Mouse (Mus musculus) embryonic facial prominence, embryonic 13.5 days (tissue): Measurements from ENCODE around the gene Dusp19. TPM values are rescaled to one million over a fixed set of nuclear protein-coding genes. Genes with fewer than 3 reads are reported as not detected.

ENCODE experiments used
- ATAC-seq: fragments of 200-750 bp; cut with Nextera tagmentation; 2 replicates; pipeline ENCODE4 v1.8.0; 2017; ENCODE audit warnings: low read depth; ENCODE audit not compliant: insufficient number of reproducible peaks, insufficient read depth, low FRiP score, low TSS enrichment
- H3K27ac ChIP-seq: fragments of 300-500 bp; sonication (generic); 2 replicates; pipeline ENCODE4 v1.5.1; 2015; ENCODE audit warnings: moderate library complexity, mild to moderate bottlenecking, inconsistent platforms
- H3K27me3 ChIP-seq: fragments of 300-500 bp; sonication (generic); 2 replicates; pipeline ENCODE4 v1.6.1; 2015; ENCODE audit warnings: mild to moderate bottlenecking, inconsistent platforms
- H3K36me3 ChIP-seq: fragments of 300-500 bp; sonication (generic); 2 replicates; pipeline ENCODE4 v1.6.1; 2015; ENCODE audit warnings: mild to moderate bottlenecking, inconsistent platforms
- H3K4me1 ChIP-seq: fragments of 300-500 bp; sonication (generic); 2 replicates; pipeline ENCODE4 v1.6.1; 2015; ENCODE audit warnings: inconsistent platforms
- H3K4me2 ChIP-seq: fragments of 300-500 bp; sonication (generic); 2 replicates; pipeline ENCODE4 v1.6.1; 2015; ENCODE audit warnings: moderate library complexity, mild to moderate bottlenecking, inconsistent platforms
- H3K4me3 ChIP-seq: fragments of 300-500 bp; sonication (generic); 2 replicates; pipeline ENCODE4 v1.5.1; 2015; ENCODE audit warnings: mild to moderate bottlenecking, inconsistent platforms
- H3K9ac ChIP-seq: fragments of 300-500 bp; sonication (generic); 2 replicates; pipeline ENCODE4 v1.6.1; 2015; ENCODE audit warnings: mild to moderate bottlenecking, inconsistent platforms
- H3K9me3 ChIP-seq: fragments of 300-500 bp; sonication (generic); 2 replicates; pipeline ENCODE4 v1.6.1; 2016; ENCODE audit warnings: inconsistent platforms
- WGBS: fragments of 180-500 bp; shearing (Covaris S2); methylation state at CpG from one replicate; pipeline ENCODE4 v1.1.7; 2015; ENCODE audit warnings: mixed read lengths; 5-methylcytosine and 5-hydroxymethylcytosine counted together
- microRNA counts: library from miRNA; unstranded; fragments of <30 nt; microRNA quantifications from one replicate; lab custom pipeline; 2016
- microRNA-seq: library from miRNA; unstranded; fragments of <30 nt; microRNA quantifications from one replicate; pipeline ENCODE4, GENCODE M21; 2016
- polyA plus RNA-seq: library from polyadenylated mRNA; unstranded; fragments of >200 nt; fragmentation: Nextera tagmentation; extraction: Ambion mirVana; gene quantifications from 2 replicates; pipeline ENCODE4 v1.2.1, GENCODE M21; 2015

Dusp19 gene
- polyA plus RNA-seq, 1 experiment from 2014 or later: 16.9 TPM

DNA sequence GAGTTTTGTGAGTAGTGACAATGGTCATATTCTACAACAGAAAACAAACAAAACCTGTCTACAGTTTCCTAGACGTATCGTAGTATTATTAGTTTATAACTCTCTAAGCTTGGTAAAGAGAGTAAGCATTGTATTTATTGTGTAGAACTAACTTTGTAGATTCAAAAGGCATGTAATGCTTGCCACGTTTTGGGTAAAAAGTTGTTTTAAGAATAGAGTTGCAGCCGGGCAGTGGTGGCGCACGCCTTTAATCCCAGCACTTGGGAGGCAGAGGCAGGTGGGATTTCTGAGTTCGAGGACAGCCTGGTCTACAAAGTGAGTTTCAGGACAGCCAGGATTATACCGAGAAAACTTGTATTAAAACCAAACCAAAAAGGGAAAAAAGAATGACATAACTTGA, 22.6 kb downstream of the Dusp19 start:
- H3K9ac ChIP-seq: peak overlapping the region; percentile 86
- no peak overlapping the region for H3K27ac ChIP-seq
- ATAC-seq: no peak
- H3K4me3 ChIP-seq: peak overlapping the region; percentile 89
- peaks cover 16% of the 10 kb centered on the region for H3K36me3 ChIP-seq
- peaks cover 7% of the 10 kb centered on the region for H3K4me1 ChIP-seq
- no peaks in the 10 kb centered on the region for H3K9me3 ChIP-seq
- H3K4me2 ChIP-seq: peak overlapping the region; percentile 65
- no peaks in the 10 kb centered on the region for H3K27me3 ChIP-seq
- WGBS: 14% methylated on average over 8 of the region's 8 CpGs

DNA sequence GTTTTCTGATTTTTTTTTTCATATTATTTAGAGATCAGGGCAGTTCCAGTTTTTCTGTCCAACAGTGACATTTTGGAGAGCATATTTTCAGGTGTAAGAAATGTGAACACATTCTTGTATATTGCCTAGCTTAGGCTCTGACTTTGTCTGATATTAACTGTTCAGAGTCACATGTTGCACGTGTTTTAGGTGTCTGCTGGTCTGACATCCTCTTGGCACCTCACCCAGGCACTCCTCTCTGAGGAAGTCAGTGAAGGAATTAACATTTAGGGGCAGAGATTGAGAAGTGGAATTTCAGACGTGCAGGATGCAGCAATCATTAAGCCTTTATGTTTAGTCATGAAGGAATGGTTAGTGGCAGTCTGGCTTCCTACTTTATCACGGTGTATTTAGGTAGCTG, 23.0 kb downstream of the Dusp19 start:
- no peak for ATAC-seq
- Histone ChIP-seq H3K27me3 (no peaks in the 10 kb centered on the region), H3K4me3 (peak overlapping the region; percentile 15; the same call in 1 of the 2 replicates), H3K4me1 (peaks cover 7% of the 10 kb centered on the region), H3K9ac (0 out of 2 replicates have a peak overlapping the region, but pooled peaks have one; percentile 32), H3K4me2 (peak overlapping the region; percentile 65), H3K36me3 (peaks cover 19% of the 10 kb centered on the region), H3K9me3 (no peaks in the 10 kb centered on the region), H3K27ac (no peak overlapping the region)
- 45% methylated on average over 3 of the region's 3 CpGs for WGBS

DNA sequence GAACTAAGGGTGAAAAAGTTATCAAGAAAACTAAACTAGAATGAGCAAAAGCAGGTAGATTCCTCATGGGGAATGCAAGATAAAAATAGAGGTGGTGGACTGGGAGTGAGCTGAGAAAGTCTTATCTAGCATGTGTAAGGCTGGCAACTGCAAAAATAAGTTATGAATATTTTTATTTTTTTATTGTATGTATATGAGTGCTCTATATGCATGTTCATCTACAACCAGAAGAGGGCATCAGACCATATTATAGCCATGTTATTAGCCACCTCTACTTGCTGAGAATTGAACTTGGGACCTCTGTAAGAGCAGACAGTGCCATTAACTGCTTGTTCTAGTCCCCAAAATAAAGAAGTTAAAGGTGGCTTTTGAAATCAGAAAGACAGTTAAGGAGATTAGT, 44.6 kb downstream of the Dusp19 start:
- H3K9ac ChIP-seq: no peak overlapping the region
- no peaks in the 10 kb centered on the region for H3K27me3 ChIP-seq
- no peaks in the 10 kb centered on the region for H3K9me3 ChIP-seq
- H3K27ac ChIP-seq: no peak overlapping the region
- ATAC-seq: no peak
- H3K4me1 ChIP-seq: no peaks in the 10 kb centered on the region
- no peak overlapping the region for H3K4me3 ChIP-seq
- no peak overlapping the region for H3K4me2 ChIP-seq
- H3K36me3 ChIP-seq: peaks cover 17% of the 10 kb centered on the region

DNA sequence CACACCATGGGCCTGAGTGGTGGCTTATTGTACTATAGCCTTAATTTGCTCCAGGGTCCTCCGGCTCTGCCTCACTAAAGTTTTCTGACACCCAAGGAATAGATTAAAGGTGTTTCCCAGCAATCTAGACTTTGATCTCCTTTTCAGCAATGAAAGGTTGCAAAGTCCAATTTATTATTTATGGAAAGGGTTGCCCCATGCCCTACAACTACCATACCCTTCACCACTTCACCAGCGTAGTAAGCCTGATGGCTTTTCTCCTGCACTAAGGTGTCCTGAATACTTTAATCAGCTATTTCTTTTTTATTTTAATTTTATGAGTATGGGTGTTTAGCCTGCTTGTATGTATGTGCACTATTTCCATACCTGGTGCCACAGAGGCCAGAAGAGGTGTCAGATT, 45.8 kb downstream of the Dusp19 start:
- 95% methylated on average over 2 of the region's 2 CpGs for WGBS
- Histone ChIP-seq H3K27me3 (no peaks in the 10 kb centered on the region), H3K36me3 (peaks cover 17% of the 10 kb centered on the region), H3K27ac (no peak overlapping the region), H3K4me3 (no peak overlapping the region), H3K4me2 (no peak overlapping the region), H3K9me3 (no peaks in the 10 kb centered on the region), H3K4me1 (no peaks in the 10 kb centered on the region), H3K9ac (no peak overlapping the region)
- ATAC-seq: no peak

DNA sequence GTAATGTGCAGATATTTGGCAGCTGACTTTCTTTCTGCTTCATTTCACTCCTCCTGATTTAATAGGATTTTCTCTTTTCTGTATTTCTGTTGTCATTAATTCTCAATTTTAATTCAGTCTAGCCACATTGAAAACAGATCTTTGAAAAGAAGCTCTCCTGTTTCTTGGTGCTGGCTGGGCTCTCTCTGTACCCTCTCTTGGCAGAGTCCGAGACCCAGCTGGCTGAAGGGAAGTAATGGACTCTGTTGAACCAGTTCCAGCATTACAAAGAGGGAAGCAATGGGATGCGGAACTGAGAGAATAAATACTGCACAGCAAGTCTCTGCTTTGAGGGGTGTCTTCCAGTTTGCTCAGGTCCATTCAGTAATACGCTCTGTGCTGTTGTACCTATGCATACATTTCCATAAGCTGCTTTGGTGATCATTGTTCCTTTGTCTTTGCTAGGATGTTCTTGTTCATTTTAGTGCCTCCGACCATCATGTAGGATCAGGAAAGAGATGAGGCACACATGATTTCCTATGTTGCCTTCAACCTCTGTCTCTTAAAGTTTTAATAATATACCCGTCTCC, 50.6 kb downstream of the Dusp19 start:
- Histone ChIP-seq H3K27me3 (no peaks in the 10 kb centered on the region), H3K36me3 (0 out of 2 replicates have a peak, but pooled peaks cover 5% of the 10 kb centered on the region), H3K4me3 (no peak overlapping the region), H3K9ac (no peak overlapping the region), H3K27ac (no peak overlapping the region), H3K9me3 (no peaks in the 10 kb centered on the region), H3K4me1 (no peaks in the 10 kb centered on the region), H3K4me2 (no peak overlapping the region)
- no peak for ATAC-seq
- 90% methylated on average over 5 of the region's 5 CpGs for WGBS

DNA sequence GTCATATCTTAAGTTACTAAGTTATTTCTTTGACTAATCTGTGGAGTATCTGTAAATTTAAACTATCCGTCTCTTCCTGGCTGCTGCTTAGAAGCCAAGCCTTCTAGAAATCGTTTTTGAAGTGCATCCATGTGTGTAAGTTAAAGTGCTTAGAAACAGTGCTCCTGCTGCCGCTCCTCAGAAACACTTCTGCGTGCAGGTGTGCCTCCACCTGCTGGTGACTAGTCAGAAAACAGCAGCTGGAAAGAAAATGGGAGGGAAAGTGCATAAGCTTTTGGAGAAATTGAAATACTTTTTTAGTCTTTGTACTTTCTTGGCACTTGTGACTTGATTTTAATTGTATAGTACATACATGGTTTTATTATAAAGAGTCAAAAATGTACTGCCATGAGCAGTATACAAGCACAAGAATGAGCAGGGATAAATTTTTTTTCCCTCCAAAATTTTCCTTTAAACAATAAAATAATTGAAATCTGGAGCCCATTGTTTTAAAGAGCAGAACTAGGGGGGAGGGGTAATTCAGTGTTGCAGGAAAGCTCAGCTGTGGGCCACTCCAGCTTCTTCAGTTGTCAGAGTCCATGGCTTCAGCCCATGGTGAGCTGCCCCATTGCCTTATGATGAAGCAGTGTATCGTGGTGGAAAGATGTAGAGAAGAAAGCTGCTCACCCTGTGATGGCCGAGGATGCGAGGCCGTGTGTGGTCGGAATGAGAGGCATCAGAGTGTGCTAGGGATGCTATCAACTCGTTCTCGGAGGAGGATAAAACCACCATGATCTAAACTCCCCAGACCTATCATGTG, 53.2 kb downstream of the Dusp19 start:
- no peak for ATAC-seq
- 73% methylated on average over 11 of the region's 11 CpGs for WGBS
- no peak overlapping the region for H3K4me2 ChIP-seq
- H3K4me1 ChIP-seq: no peaks in the 10 kb centered on the region
- H3K4me3 ChIP-seq: no peak overlapping the region
- no peaks in the 10 kb centered on the region for H3K27me3 ChIP-seq
- H3K9ac ChIP-seq: no peak overlapping the region
- no peak overlapping the region for H3K27ac ChIP-seq
- H3K36me3 ChIP-seq: 0 out of 2 replicates have a peak, but pooled peaks cover 5% of the 10 kb centered on the region
- no peaks in the 10 kb centered on the region for H3K9me3 ChIP-seq

DNA sequence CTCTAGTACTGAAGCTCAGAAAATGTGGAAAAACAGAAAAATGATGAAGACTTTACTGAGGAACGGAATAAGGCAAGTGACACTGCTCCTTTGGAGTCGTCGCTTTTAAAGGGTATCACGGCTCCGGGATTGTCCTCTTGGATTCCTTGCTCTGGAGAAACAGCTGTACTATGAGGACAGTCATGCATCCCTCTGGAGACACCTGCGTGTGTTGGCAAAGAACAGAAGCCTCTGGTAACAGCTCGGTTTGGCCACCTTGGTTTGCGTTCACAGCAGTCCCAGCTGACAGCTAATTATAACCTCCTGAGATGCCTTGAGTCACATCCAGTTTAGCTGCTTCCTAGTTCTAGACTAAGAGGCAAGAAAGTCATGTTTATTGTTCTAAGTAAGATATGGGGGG, 62.0 kb downstream of the Dusp19 start:
- H3K27me3 ChIP-seq: no peaks in the 10 kb centered on the region
- H3K9me3 ChIP-seq: no peaks in the 10 kb centered on the region
- H3K4me3 ChIP-seq: no peak overlapping the region
- H3K27ac ChIP-seq: no peak overlapping the region
- WGBS: 85% methylated on average over 8 of the region's 8 CpGs
- H3K9ac ChIP-seq: no peak overlapping the region
- no peaks in the 10 kb centered on the region for H3K4me1 ChIP-seq
- no peak for ATAC-seq
- H3K36me3 ChIP-seq: no peaks in the 10 kb centered on the region
- no peak overlapping the region for H3K4me2 ChIP-seq

MicroRNAs encoded within 50 kb of the gene (microRNA counts, 519-probe panel; counts per million panel counts)
- microRNA mmu-miR-684 (lab: Ali Mortazavi, UCI): 2,908 counts per million, percentile 68 among the panel's probes with 10 or more counts

Small RNAs within 50 kb of the gene (microRNA-seq; reads per million reads assigned to microRNA genes)
- not detected for gene Mir684-1

Other genes with a start within 250 kb of the Dusp19 start
- 34.6 and 49.5 TPM in 2 replicates for gene Frzb, start 169.4 kb upstream of the Dusp19 start, polyA plus RNA-seq
- gene Nckap1, start 35.7 kb upstream of the Dusp19 start, polyA plus RNA-seq: 59.8 and 70.1 TPM in 2 replicates
- 50.4 and 51.9 TPM in 2 replicates for gene Nup35, start 191 bp downstream of the Dusp19 start, polyA plus RNA-seq